In genomic region chr11:51658705-51659104, GRCm38 (mm10) we compare ENCODE assay signal across 8 mouse cellular contexts. TPM values are rescaled to one million over a fixed set of nuclear protein-coding genes. Genes with fewer than 3 reads are reported as not detected.
DNase-seq lines count a peak whose midpoint lies in the region; ATAC-seq and TF ChIP-seq lines count a peak whose summit lies in the region.

No protein-coding gene starts in this region.

- no peaks in the 10 kb centered on the region for H3K36me3 ChIP-seq in thymus, adult 2 months (ENCODE audit: control insufficient read depth, insufficient read depth, low read length)
- H3K36me3 ChIP-seq in kidney, embryonic 16.5 days (ENCODE audit: insufficient read depth, low read length) = no peaks in the 10 kb centered on the region
- no peaks in the 10 kb centered on the region for H3K36me3 ChIP-seq in neural tube, embryonic 15.5 days

- H3K27me3 ChIP-seq in thymus, adult 2 months (ENCODE audit: control insufficient read depth, insufficient read depth, low read length) = no peaks in the 10 kb centered on the region
- H3K27me3 ChIP-seq in kidney, embryonic 16.5 days (ENCODE audit: insufficient read depth, low read length) = no peaks in the 10 kb centered on the region
- no peaks in the 10 kb centered on the region for H3K27me3 ChIP-seq in neural tube, embryonic 15.5 days (replicated peaks)

- TF ChIP-seq POLR2A in thymus, adult 2 months (IDR thresholded peaks at IDR 0.05; ENCODE audit: control insufficient read depth, extremely low read depth, insufficient read depth, low read length, poor library complexity) = no peak

- peak; percentile 89 for ATAC-seq in frontal cortex, adult (ENCODE audit: low TSS enrichment)
- peak; percentile 58; the same call in 1 of the 2 replicates for ATAC-seq in kidney, embryonic 16.5 days (ENCODE audit: low FRiP score, low TSS enrichment)
- peak; percentile 65; the same call in 1 of the 2 replicates for ATAC-seq in neural tube, embryonic 15.5 days (ENCODE audit: low FRiP score)

- H3K27ac ChIP-seq in thymus, adult 2 months (ENCODE audit: control insufficient read depth, insufficient read depth, low read length) = no peak overlapping the region
- H3K27ac ChIP-seq in kidney, embryonic 16.5 days (ENCODE audit: low read length) = peak overlapping the region; percentile 32; the same call in 1 of the 2 replicates
- H3K27ac ChIP-seq in neural tube, embryonic 15.5 days (replicated peaks) = peak overlapping the region; percentile 56; the same call in 1 of the 2 replicates

- H3K4me3 ChIP-seq in thymus, adult 2 months (ENCODE audit: control insufficient read depth, insufficient read depth, low read length) = no peak overlapping the region
- H3K4me3 ChIP-seq in kidney, embryonic 16.5 days (ENCODE audit: low read length) = no peak overlapping the region
- H3K4me3 ChIP-seq in neural tube, embryonic 15.5 days (replicated peaks) = no peak overlapping the region

- H3K9ac ChIP-seq in kidney, embryonic 16.5 days (replicated peaks; ENCODE audit: low read length) = no peak overlapping the region
- H3K9ac ChIP-seq in neural tube, embryonic 15.5 days (replicated peaks) = no peak overlapping the region

- H3K4me2 ChIP-seq in kidney, embryonic 16.5 days (replicated peaks; ENCODE audit: low read depth, low read length) = no peak overlapping the region
- H3K4me2 ChIP-seq in neural tube, embryonic 15.5 days = no peak overlapping the region

- no peaks in the 10 kb centered on the region for H3K9me3 ChIP-seq in kidney, embryonic 16.5 days (ENCODE audit: low read length)
- H3K9me3 ChIP-seq in neural tube, embryonic 15.5 days (replicated peaks) = no peaks in the 10 kb centered on the region

- TF ChIP-seq CTCF in thymus, adult 2 months (IDR thresholded peaks at IDR 0.05; ENCODE audit: borderline replicate concordance, control insufficient read depth, extremely low read depth, insufficient read depth, low read length, poor library complexity) = no peak

- WGBS in thymus, adult 2 months = 28% methylated on average over 6 of the region's 6 CpGs
- 48% methylated on average over 6 of the region's 6 CpGs for WGBS in kidney, embryonic 16.5 days
- 41% methylated on average over 6 of the region's 6 CpGs for WGBS in neural tube, embryonic 15.5 days

- no peak for DNase-seq in frontal cortex, postnatal 25 days (ENCODE audit: low spot score in 2 of 2)
- DNase-seq in thymus, postnatal 0 days (ENCODE audit: low spot score) = peak; percentile 21
- no peak for DNase-seq in thymus, adult 2 months
- no peak for DNase-seq in embryo, embryonic 10.5 days (ENCODE audit: low spot score)
- DNase-seq in c-Kit-positive CD71-positive TER-119-positive erythroid progenitor cells, embryonic 14.5 days (ENCODE audit: low spot score) = no peak

- H3K4me1 ChIP-seq in thymus, adult 2 months (replicated peaks; ENCODE audit: control insufficient read depth, insufficient read depth, low read length) = peaks cover 15% of the 10 kb centered on the region
- H3K4me1 ChIP-seq in kidney, embryonic 16.5 days (ENCODE audit: insufficient read depth, low read length) = peaks cover 17% of the 10 kb centered on the region
- H3K4me1 ChIP-seq in neural tube, embryonic 15.5 days = peaks cover 5% of the 10 kb centered on the region; the same call in 1 of the 2 replicates

RNA-seq across cellular contexts. Expression of gene D930048N14Rik, which starts 8.0 kb away (rescaled TPM):
- polyA plus RNA-seq in thymus, postnatal 0 days (2015; fragmentation: Nextera tagmentation; extraction: Ambion mirVana) = 1.8 TPM in 2 replicates
- 15.8 and 16.6 TPM in 2 replicates for polyA plus RNA-seq in thymus, adult 2 months (2012; rRNA removed)
- 4.0 and 4.5 TPM in 2 replicates for polyA plus RNA-seq in kidney, embryonic 16.5 days (2015; fragmentation: Nextera tagmentation; extraction: Ambion mirVana)
- polyA plus RNA-seq in neural tube, embryonic 15.5 days (2015; fragmentation: Nextera tagmentation; extraction: Ambion mirVana) = 2.0 and 2.3 TPM in 2 replicates

RNA-seq across cellular contexts. Expression of gene N4bp3, which starts 8.1 kb away (rescaled TPM):
- 22.8 and 26.5 TPM in 2 replicates for polyA plus RNA-seq in thymus, postnatal 0 days (2015; fragmentation: Nextera tagmentation; extraction: Ambion mirVana)
- 22.7 and 25.5 TPM in 2 replicates for polyA plus RNA-seq in thymus, adult 2 months (2012; rRNA removed)
- 30.9 and 34.1 TPM in 2 replicates for polyA plus RNA-seq in kidney, embryonic 16.5 days (2015; fragmentation: Nextera tagmentation; extraction: Ambion mirVana)
- 30.0 and 31.9 TPM in 2 replicates for polyA plus RNA-seq in neural tube, embryonic 15.5 days (2015; fragmentation: Nextera tagmentation; extraction: Ambion mirVana)

RNA-seq across cellular contexts. Expression of gene Rmnd5b, which starts 23.0 kb away (rescaled TPM):
- polyA plus RNA-seq in thymus, postnatal 0 days (2015; fragmentation: Nextera tagmentation; extraction: Ambion mirVana) = 62.4 and 66.1 TPM in 2 replicates
- 123 and 125 TPM in 2 replicates for polyA plus RNA-seq in thymus, adult 2 months (2012; rRNA removed)
- polyA plus RNA-seq in kidney, embryonic 16.5 days (2015; fragmentation: Nextera tagmentation; extraction: Ambion mirVana) = 48.9 and 51.9 TPM in 2 replicates
- 79.1 and 79.8 TPM in 2 replicates for polyA plus RNA-seq in neural tube, embryonic 15.5 days (2015; fragmentation: Nextera tagmentation; extraction: Ambion mirVana)

RNA-seq across cellular contexts. Expression of gene 0610009B22Rik, which starts 30.0 kb away (rescaled TPM):
- 77.3 and 85.7 TPM in 2 replicates for polyA plus RNA-seq in thymus, postnatal 0 days (2015; fragmentation: Nextera tagmentation; extraction: Ambion mirVana)
- polyA plus RNA-seq in thymus, adult 2 months (2012; rRNA removed) = 7.5 and 10.1 TPM in 2 replicates
- polyA plus RNA-seq in kidney, embryonic 16.5 days (2015; fragmentation: Nextera tagmentation; extraction: Ambion mirVana) = 105 and 107 TPM in 2 replicates
- 105 and 111 TPM in 2 replicates for polyA plus RNA-seq in neural tube, embryonic 15.5 days (2015; fragmentation: Nextera tagmentation; extraction: Ambion mirVana)

RNA-seq across cellular contexts. Expression of gene Nhp2, which starts 39.2 kb away (rescaled TPM):
- polyA plus RNA-seq in thymus, postnatal 0 days (2015; fragmentation: Nextera tagmentation; extraction: Ambion mirVana) = 196 and 207 TPM in 2 replicates
- 69.3 and 70.8 TPM in 2 replicates for polyA plus RNA-seq in thymus, adult 2 months (2012; rRNA removed)
- polyA plus RNA-seq in kidney, embryonic 16.5 days (2015; fragmentation: Nextera tagmentation; extraction: Ambion mirVana) = 156 and 158 TPM in 2 replicates
- 96.3 and 117 TPM in 2 replicates for polyA plus RNA-seq in neural tube, embryonic 15.5 days (2015; fragmentation: Nextera tagmentation; extraction: Ambion mirVana)
